Mouse (Mus musculus): ENCODE measurements at regions not wholly inside any gene's neighbourhood (a gene's known extent, or its start where the extent isn't known, plus 50 kb on each side); places are given as distances from the start of the nearest gene placed in this dataset.

- TF ChIP-seq CTCF (IDR thresholded peaks at IDR 0.05; ENCODE audit: extremely low read depth, insufficient read length, insufficient replicate concordance, low read depth, low read length) (no peak), POLR2A (IDR thresholded peaks at IDR 0.05; ENCODE audit: low read depth, low read length) (no peak)
- Histone ChIP-seq H3K4me1 (ENCODE audit: control insufficient read depth, insufficient read depth, insufficient read length, low read length) (no peaks in the 10 kb centered on the region), H3K27me3 (ENCODE audit: control insufficient read depth, insufficient read depth, low read length) (no peaks in the 10 kb centered on the region), H3K4me3 (ENCODE audit: low read depth, low read length) (no peak overlapping the region), H3K27ac (ENCODE audit: insufficient read depth, low read depth, low read length) (no peak overlapping the region), H3K36me3 (ENCODE audit: control insufficient read depth, insufficient read depth, low read length) (no peaks in the 10 kb centered on the region)
- WGBS, result 66% methylated on average over 7 of the region's 7 CpGs
Observed at GRCm38 (mm10) chr8:34488746-34489400, 377.3 kb upstream of the Gm10131 start.

GRCm38 (mm10) chr8:34486433-34487096 is 375.0 kb upstream of the Gm10131 start:
- TF ChIP-seq POLR2A (IDR thresholded peaks at IDR 0.05; ENCODE audit: low read depth, low read length) (no peak), CTCF (IDR thresholded peaks at IDR 0.05; ENCODE audit: extremely low read depth, insufficient read length, insufficient replicate concordance, low read depth, low read length) (no peak)
- whole genome bisulfite sequencing, result 88% methylated on average over 17 of the region's 17 CpGs
- no peaks in the 10 kb centered on the region for H3K4me1 ChIP-seq (ENCODE audit: control insufficient read depth, insufficient read depth, insufficient read length, low read length)
- H3K36me3 ChIP-seq (ENCODE audit: control insufficient read depth, insufficient read depth, low read length), result no peaks in the 10 kb centered on the region
- H3K27me3 ChIP-seq (ENCODE audit: control insufficient read depth, insufficient read depth, low read length), result no peaks in the 10 kb centered on the region
- H3K27ac ChIP-seq (ENCODE audit: insufficient read depth, low read depth, low read length), result no peak overlapping the region
- H3K4me3 ChIP-seq (ENCODE audit: low read depth, low read length), result no peak overlapping the region

GRCm38 (mm10) chr8:34485905-34486304 is 374.4 kb upstream of the Gm10131 start:
- 95% methylated on average over 9 of the region's 9 CpGs for WGBS
- H3K27me3 ChIP-seq (ENCODE audit: control insufficient read depth, insufficient read depth, low read length), result no peaks in the 10 kb centered on the region
- no peak for TF ChIP-seq CTCF (IDR thresholded peaks at IDR 0.05; ENCODE audit: extremely low read depth, insufficient read length, insufficient replicate concordance, low read depth, low read length)
- TF ChIP-seq POLR2A (IDR thresholded peaks at IDR 0.05; ENCODE audit: low read depth, low read length), result no peak

GRCm38 (mm10) chr8:34485346-34485745 is 373.8 kb upstream of the Gm10131 start:
- no peak for TF ChIP-seq CTCF (IDR thresholded peaks at IDR 0.05; ENCODE audit: extremely low read depth, insufficient read length, insufficient replicate concordance, low read depth, low read length)
- no peak for TF ChIP-seq POLR2A (IDR thresholded peaks at IDR 0.05; ENCODE audit: low read depth, low read length)
- no peak overlapping the region for H3K27ac ChIP-seq (ENCODE audit: insufficient read depth, low read depth, low read length)

More at GRCm38 (mm10) chr8:34485905-34486304, 374.4 kb upstream of the Gm10131 start:
- H3K4me1 ChIP-seq (ENCODE audit: control insufficient read depth, insufficient read depth, insufficient read length, low read length), result no peaks in the 10 kb centered on the region
- no peaks in the 10 kb centered on the region for H3K36me3 ChIP-seq (ENCODE audit: control insufficient read depth, insufficient read depth, low read length)
- no peak overlapping the region for H3K27ac ChIP-seq (ENCODE audit: insufficient read depth, low read depth, low read length)
- H3K4me3 ChIP-seq (ENCODE audit: low read depth, low read length), result no peak overlapping the region

GRCm38 (mm10) chr8:34484551-34485335 is 373.2 kb upstream of the Gm10131 start:
- TF ChIP-seq CTCF (IDR thresholded peaks at IDR 0.05; ENCODE audit: extremely low read depth, insufficient read length, insufficient replicate concordance, low read depth, low read length) (no peak), POLR2A (IDR thresholded peaks at IDR 0.05; ENCODE audit: low read depth, low read length) (no peak)
- 62% methylated on average over 6 of the region's 6 CpGs for WGBS
- no peak overlapping the region for H3K27ac ChIP-seq (ENCODE audit: insufficient read depth, low read depth, low read length)

More at GRCm38 (mm10) chr8:34485346-34485745, 373.8 kb upstream of the Gm10131 start:
- Histone ChIP-seq H3K4me1 (ENCODE audit: control insufficient read depth, insufficient read depth, insufficient read length, low read length) (no peaks in the 10 kb centered on the region), H3K27me3 (ENCODE audit: control insufficient read depth, insufficient read depth, low read length) (no peaks in the 10 kb centered on the region), H3K4me3 (ENCODE audit: low read depth, low read length) (no peak overlapping the region), H3K36me3 (ENCODE audit: control insufficient read depth, insufficient read depth, low read length) (no peaks in the 10 kb centered on the region)
- whole genome bisulfite sequencing, result 81% methylated on average over 6 of the region's 6 CpGs

GRCm38 (mm10) chr8:34483212-34483611 is 371.7 kb upstream of the Gm10131 start:
- H3K27me3 ChIP-seq (ENCODE audit: control insufficient read depth, insufficient read depth, low read length), result no peaks in the 10 kb centered on the region
- 83% methylated on average over 4 of the region's 4 CpGs for WGBS
- TF ChIP-seq CTCF (IDR thresholded peaks at IDR 0.05; ENCODE audit: extremely low read depth, insufficient read length, insufficient replicate concordance, low read depth, low read length) (no peak), POLR2A (IDR thresholded peaks at IDR 0.05; ENCODE audit: low read depth, low read length) (no peak)
- no peaks in the 10 kb centered on the region for H3K36me3 ChIP-seq (ENCODE audit: control insufficient read depth, insufficient read depth, low read length)
- no peaks in the 10 kb centered on the region for H3K4me1 ChIP-seq (ENCODE audit: control insufficient read depth, insufficient read depth, insufficient read length, low read length)
- H3K4me3 ChIP-seq (ENCODE audit: low read depth, low read length), result no peak overlapping the region
- H3K27ac ChIP-seq (ENCODE audit: insufficient read depth, low read depth, low read length), result no peak overlapping the region

More at GRCm38 (mm10) chr8:34484551-34485335, 373.2 kb upstream of the Gm10131 start:
- Histone ChIP-seq H3K36me3 (ENCODE audit: control insufficient read depth, insufficient read depth, low read length) (no peaks in the 10 kb centered on the region), H3K4me3 (ENCODE audit: low read depth, low read length) (no peak overlapping the region), H3K27me3 (ENCODE audit: control insufficient read depth, insufficient read depth, low read length) (no peaks in the 10 kb centered on the region), H3K4me1 (ENCODE audit: control insufficient read depth, insufficient read depth, insufficient read length, low read length) (no peaks in the 10 kb centered on the region)

GRCm38 (mm10) chr8:34482676-34483075 is 371.1 kb upstream of the Gm10131 start:
- TF ChIP-seq POLR2A (IDR thresholded peaks at IDR 0.05; ENCODE audit: low read depth, low read length) (no peak), CTCF (IDR thresholded peaks at IDR 0.05; ENCODE audit: extremely low read depth, insufficient read length, insufficient replicate concordance, low read depth, low read length) (no peak)
- no peaks in the 10 kb centered on the region for H3K4me1 ChIP-seq (ENCODE audit: control insufficient read depth, insufficient read depth, insufficient read length, low read length)
- WGBS, result 95% methylated on average over 2 of the region's 2 CpGs
- H3K27ac ChIP-seq (ENCODE audit: insufficient read depth, low read depth, low read length), result no peak overlapping the region
- no peaks in the 10 kb centered on the region for H3K27me3 ChIP-seq (ENCODE audit: control insufficient read depth, insufficient read depth, low read length)
- H3K4me3 ChIP-seq (ENCODE audit: low read depth, low read length), result no peak overlapping the region
- H3K36me3 ChIP-seq (ENCODE audit: control insufficient read depth, insufficient read depth, low read length), result no peaks in the 10 kb centered on the region
